Mouse (Mus musculus): ENCODE measurements around the gene Olfr976. TPM values are rescaled to one million over a fixed set of nuclear protein-coding genes. Genes with fewer than 3 reads are reported as not detected.
"Not testable (repeated sequence)": the region's sequence is repeated elsewhere in the genome, so short reads cannot be mapped to it uniquely, and the experiment has no call there.

Olfr976 gene
- polyA plus RNA-seq (2016; fragmentation: Nextera tagmentation; extraction: Ambion mirVana), result not detected in 2 replicates

DNA sequence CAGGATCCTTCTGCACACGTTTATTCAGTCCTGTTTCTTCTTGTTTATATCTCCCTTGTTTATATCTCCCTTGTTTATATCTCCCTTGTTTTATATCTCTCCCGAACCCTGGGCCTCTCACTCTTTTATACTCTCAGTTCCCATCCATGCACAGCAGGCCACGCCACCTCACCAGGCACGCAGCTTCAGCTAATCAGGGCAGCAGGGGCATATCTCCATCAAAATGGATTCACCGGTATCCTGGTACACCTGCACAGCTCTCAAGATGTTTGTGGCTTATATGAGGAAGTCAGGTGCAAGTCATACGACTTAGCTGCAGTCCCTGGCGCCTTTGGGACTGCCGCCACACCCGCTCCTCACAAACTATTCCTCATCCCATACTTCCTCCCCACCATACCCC, at the start of gene Olfr976:
Olfr976 (minus strand) TSS at position 101 of the 400 bp plus-strand sequence.
- 86% methylated on average over 8 of the region's 9 CpGs for WGBS
- not testable (repeated sequence) for H3K27me3 ChIP-seq (ENCODE audit: low read depth, poor library complexity, severe bottlenecking); H3K9me3 ChIP-seq (replicated peaks); H3K36me3 ChIP-seq; H3K4me1 ChIP-seq; H3K4me3 ChIP-seq; H3K27ac ChIP-seq; DNase-seq (ENCODE audit: low spot score)

DNA sequence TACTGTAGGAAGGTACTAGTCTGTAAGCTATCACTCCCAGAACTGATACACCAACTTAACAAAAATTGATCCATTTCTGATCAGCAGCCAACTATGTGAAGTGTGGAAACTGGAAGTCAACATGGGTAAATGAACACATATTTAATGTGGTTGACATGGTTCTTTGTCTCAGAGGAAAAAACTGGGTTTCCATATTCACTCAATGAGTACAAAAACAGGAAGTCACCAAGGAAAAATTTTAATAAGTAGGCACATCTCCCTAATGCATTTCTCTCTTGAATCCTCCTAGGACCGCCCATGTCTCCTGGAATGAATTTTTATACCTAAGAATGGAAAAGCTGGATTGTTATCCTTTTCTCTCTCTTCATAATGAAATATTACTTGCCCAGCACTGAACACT, 48.5 kb upstream of the Olfr976 start, which contains the start of gene Olfr980:
Olfr980 (minus strand) TSS at position 101 of the 400 bp plus-strand sequence.
- 91% methylated on average over 1 of the region's 1 CpGs for WGBS
- Histone ChIP-seq H3K27ac (no peak within 1 kb of the TSS), H3K27me3 (ENCODE audit: low read depth, poor library complexity, severe bottlenecking) (no peaks in the 10 kb centered on the region), H3K36me3 (no peaks in the 10 kb centered on the region), H3K9me3 (replicated peaks) (no peaks in the 10 kb centered on the region), H3K4me3 (no peak within 1 kb of the TSS), H3K4me1 (no peaks in the 10 kb centered on the region)
- DNase-seq (ENCODE audit: low spot score), result no peak

DNA sequence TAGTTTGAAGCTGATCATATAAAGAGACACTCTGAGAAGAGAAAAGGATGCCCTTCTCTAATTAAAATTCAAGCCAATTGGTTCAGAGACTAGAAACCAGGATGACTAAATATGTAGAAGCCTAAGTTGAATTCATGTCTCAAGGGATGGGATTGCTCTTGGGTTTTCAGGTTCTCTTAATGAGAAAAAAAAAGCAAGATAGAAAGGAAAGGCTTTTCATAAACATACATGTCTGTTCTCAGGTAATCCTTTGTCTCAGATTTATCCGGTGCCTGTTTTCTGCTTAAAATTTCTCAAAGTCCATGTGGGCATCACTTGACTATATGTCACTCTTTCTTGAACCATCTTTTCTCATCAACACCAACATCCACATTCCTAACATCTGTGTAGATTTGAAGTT, 42.4 kb upstream of the Olfr976 start, which contains the start of gene Olfr979:
Olfr979 (minus strand) TSS at position 101 of the 400 bp plus-strand sequence.
- Histone ChIP-seq H3K4me1 (no peaks in the 10 kb centered on the region), H3K27me3 (ENCODE audit: low read depth, poor library complexity, severe bottlenecking) (no peaks in the 10 kb centered on the region), H3K9me3 (replicated peaks) (no peaks in the 10 kb centered on the region), H3K27ac (no peak within 1 kb of the TSS), H3K4me3 (no peak within 1 kb of the TSS), H3K36me3 (no peaks in the 10 kb centered on the region)
- 89% methylated on average over 1 of the region's 1 CpGs for WGBS
- no peak for DNase-seq (ENCODE audit: low spot score)

DNA sequence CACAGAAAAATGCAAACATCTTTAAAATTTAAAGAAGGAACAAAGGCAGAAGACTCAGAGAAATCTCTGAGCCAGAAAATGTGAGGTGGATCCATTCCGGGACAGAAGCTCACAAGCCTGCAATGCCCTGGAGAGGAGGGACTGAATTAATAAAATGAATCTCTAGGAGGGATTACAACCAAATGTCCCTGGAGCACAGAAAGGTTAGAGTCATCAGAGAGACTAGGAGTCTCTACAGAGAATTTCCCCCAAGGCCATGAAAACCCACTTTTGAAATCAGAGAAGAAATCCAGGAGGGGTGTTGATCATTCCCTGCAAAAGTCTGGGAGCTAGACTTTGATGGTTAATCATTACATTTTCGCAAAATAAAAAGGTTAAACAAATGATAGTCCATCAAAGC, 30.9 kb upstream of the Olfr976 start, which contains the start of gene Olfr978:
Olfr978 (plus strand) TSS at position 301 of the 400 bp plus-strand sequence.
- 86% methylated on average over 2 of the region's 2 CpGs for WGBS
- DNase-seq (ENCODE audit: low spot score), result no peak
- H3K27ac ChIP-seq, result no peak within 1 kb of the TSS
- no peaks in the 10 kb centered on the region for H3K4me1 ChIP-seq
- no peaks in the 10 kb centered on the region for H3K36me3 ChIP-seq
- H3K4me3 ChIP-seq, result no peak within 1 kb of the TSS
- no peaks in the 10 kb centered on the region for H3K9me3 ChIP-seq (replicated peaks)
- H3K27me3 ChIP-seq (ENCODE audit: low read depth, poor library complexity, severe bottlenecking), result no peaks in the 10 kb centered on the region

DNA sequence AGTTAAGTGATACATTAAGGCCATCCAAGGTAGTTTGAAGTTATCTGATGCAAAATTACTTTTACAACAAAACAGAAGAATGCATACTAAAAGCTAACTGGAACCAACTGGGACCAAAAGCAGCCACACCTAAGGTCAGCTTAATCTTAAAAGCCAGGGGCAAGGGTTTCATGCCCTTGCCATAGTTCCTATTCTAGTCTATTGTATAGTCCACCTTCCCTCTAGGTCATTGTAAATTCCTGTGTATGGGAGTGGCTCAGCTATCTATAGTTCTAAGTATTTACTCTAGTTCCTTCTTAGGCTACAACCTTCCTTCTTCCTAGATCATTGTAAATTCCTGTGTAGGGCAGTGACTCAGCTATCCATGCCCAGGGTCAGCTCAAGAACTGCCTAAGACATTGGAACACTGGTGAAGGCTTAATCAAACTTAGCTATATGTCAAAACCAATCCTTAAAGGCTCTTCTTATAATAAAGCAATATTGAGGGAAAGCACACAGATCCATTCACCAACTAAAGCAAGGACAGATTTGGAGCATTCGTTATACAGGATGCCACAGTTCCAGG, 15.7 kb upstream of the Olfr976 start:
- not testable (repeated sequence) for H3K4me1 ChIP-seq; H3K36me3 ChIP-seq; H3K27ac ChIP-seq; DNase-seq (ENCODE audit: low spot score); H3K27me3 ChIP-seq (ENCODE audit: low read depth, poor library complexity, severe bottlenecking); H3K9me3 ChIP-seq (replicated peaks); H3K4me3 ChIP-seq
- WGBS, result 91% methylated on average over 1 of the region's 1 CpGs

DNA sequence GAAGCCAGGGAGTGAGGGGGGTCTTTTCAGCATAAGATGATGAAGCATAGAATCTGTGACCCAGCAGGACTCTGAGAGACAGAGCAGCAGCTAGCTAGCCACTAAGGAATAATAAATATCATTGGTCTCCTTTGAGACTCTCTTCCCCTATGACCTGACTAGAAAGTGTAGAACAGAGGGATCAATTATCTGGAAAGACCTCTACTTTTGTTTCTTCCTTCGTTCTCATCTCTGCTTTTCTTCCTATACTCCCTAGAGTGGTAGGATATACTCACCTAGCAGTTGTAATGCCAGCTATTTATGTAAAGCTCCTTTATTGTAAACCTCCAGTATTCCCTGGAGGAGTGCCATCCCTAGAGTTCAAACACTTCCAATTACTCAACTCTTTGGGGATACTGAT, 9.0 kb downstream of the Olfr976 start, which contains the start of gene Olfr975:
Olfr975 (minus strand) TSS at position 101 of the 400 bp plus-strand sequence.
- Histone ChIP-seq H3K36me3 (no peaks in the 10 kb centered on the region), H3K4me3 (no peak within 1 kb of the TSS), H3K27me3 (ENCODE audit: low read depth, poor library complexity, severe bottlenecking) (no peaks in the 10 kb centered on the region), H3K9me3 (replicated peaks) (no peaks in the 10 kb centered on the region), H3K4me1 (no peaks in the 10 kb centered on the region), H3K27ac (no peak within 1 kb of the TSS)
- 74% methylated on average over 1 of the region's 1 CpGs for WGBS
- no peak for DNase-seq (ENCODE audit: low spot score)

DNA sequence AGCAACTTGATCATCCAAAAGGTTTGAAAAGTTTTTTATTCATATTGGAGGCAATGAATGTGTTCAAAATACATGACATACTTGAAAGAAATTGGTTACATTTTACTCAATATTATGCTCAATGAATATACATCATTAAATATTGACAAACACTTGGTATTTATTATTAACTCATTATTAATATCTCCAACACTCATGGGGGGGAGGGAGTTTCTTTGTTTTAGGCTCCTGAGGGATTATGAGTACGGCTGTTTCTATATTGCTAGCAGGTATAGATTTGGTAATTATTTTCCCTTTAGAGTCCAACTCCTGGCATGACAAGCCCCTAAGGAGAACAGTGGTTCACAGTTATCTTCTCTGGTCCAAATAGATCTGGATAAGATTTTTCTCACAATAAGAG, 23.7 kb downstream of the Olfr976 start, which contains the start of gene Olfr974:
Olfr974 (plus strand) TSS at position 301 of the 400 bp plus-strand sequence.
- no peaks in the 10 kb centered on the region for H3K27me3 ChIP-seq (ENCODE audit: low read depth, poor library complexity, severe bottlenecking)
- no peak within 1 kb of the TSS for H3K4me3 ChIP-seq
- no peaks in the 10 kb centered on the region for H3K9me3 ChIP-seq (replicated peaks)
- 95% methylated on average over 1 of the region's 1 CpGs for WGBS
- no peaks in the 10 kb centered on the region for H3K36me3 ChIP-seq
- H3K4me1 ChIP-seq, result no peaks in the 10 kb centered on the region
- no peak for DNase-seq (ENCODE audit: low spot score)
- no peak within 1 kb of the TSS for H3K27ac ChIP-seq

DNA sequence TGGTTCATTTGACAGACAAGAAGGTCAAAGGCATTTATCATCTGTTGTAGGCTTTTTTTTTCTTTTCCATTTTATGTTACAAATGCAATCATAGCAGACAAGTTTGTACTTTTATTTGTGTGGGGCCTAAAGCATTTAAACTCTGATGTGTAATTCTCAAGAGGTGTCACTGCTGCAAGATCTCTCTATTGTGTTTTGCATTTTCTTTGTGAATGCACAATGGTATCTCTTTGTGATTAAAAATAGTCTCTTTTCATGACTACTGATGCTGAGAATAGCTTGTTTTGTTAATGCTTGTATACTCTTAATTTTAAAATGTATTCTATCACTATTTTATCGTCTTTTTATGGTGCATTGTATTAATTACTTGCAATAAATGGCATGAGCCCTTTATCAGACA, 32.1 kb downstream of the Olfr976 start:
- 76% methylated on average over 1 of the region's 1 CpGs for WGBS
- not testable (repeated sequence) for H3K9me3 ChIP-seq (replicated peaks); H3K4me1 ChIP-seq; H3K36me3 ChIP-seq; H3K27ac ChIP-seq; DNase-seq (ENCODE audit: low spot score); H3K27me3 ChIP-seq (ENCODE audit: low read depth, poor library complexity, severe bottlenecking); H3K4me3 ChIP-seq

DNA sequence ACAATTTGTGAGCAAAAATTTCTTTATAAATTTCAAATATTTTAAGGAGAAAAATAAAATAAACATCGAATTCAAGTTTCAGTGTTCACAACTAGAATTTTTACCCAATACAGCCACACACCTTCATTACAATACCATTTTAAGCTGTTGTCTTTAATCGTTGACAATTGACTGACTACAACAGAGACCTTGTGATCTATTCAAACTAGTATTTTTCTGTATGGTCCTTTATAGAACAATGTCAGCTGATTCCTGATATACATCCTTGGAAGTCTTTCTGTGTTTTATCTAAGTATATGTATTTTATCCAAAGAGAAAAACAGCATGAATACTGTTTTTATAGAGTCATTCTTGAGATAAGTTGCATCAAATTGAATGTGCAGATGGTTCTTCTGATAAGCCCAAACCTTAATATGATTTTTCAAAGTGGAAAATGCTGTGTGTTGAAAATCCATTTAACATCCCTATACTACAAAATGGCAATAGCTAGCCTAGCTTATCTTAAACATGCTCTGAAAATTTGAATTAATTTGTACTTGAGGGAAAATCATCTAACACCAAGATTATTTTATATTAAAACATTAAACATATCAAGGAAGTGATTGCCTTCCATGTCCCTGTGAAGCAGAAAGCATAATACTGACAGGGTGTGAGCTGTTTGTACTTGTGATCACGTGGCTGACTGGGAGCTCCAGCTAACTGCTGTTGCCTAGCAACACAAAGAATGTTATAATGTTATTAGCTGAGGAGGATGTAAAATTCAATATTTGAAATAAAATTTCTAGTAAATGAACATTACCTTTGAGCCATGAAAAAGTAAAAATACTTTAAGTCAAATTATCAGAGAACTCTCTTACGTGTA, 32.7 kb downstream of the Olfr976 start:
- no CpG with 5 or more reads among the region's 4 CpGs for WGBS
- H3K27me3 ChIP-seq (ENCODE audit: low read depth, poor library complexity, severe bottlenecking); H3K4me1 ChIP-seq: not testable (repeated sequence)

DNA sequence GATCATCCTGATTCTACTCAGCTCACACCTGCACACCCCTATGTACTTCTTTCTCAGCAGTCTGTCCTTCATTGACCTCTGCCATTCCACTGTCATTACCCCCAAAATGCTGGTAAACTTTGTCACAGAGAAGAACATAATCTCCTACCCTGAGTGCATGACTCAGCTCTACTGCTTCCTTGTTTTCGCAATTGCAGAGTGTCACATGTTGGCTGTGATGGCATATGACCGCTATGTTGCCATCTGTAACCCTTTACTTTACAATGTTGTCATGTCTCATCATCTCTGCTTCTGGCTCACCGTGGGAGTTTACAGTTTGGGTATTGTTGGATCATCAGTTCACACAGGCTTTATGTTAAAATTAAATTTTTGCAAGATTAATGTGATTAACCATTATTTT, 51.0 kb downstream of the Olfr976 start:
- H3K9me3 ChIP-seq (replicated peaks), result no peaks in the 10 kb centered on the region
- H3K4me1 ChIP-seq, result no peaks in the 10 kb centered on the region
- no peak for DNase-seq (ENCODE audit: low spot score)
- no peak overlapping the region for H3K4me3 ChIP-seq
- WGBS, result 92% methylated on average over 3 of the region's 3 CpGs
- no peak overlapping the region for H3K27ac ChIP-seq
- no peaks in the 10 kb centered on the region for H3K27me3 ChIP-seq (ENCODE audit: low read depth, poor library complexity, severe bottlenecking)
- H3K36me3 ChIP-seq, result no peaks in the 10 kb centered on the region

More for the DNA sequence above, 32.7 kb downstream of the Olfr976 start:
- H3K4me3 ChIP-seq; H3K27ac ChIP-seq; H3K9me3 ChIP-seq (replicated peaks); H3K36me3 ChIP-seq; DNase-seq (ENCODE audit: low spot score): not testable (repeated sequence)

DNA sequence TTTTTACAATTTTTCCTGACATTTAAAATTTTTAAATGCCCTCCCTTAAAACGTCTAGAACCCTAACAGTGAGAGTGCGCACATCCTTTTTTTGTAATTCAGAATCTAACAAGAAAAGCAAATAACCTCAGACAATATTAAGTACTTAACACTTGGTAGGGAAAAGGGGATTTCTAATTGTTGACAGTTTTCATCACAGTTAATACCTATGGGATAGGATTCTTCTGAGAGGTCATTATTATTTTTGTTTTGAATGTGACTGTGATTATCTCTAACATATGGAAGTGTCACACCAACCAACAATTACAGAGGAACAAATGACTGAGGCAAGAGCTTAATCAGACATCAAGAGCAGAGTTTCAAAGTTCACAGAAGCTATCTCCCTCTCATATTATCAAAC, 53.9 kb downstream of the Olfr976 start, which contains the start of gene Olfr229:
Olfr229 (plus strand) TSS at position 301 of the 400 bp plus-strand sequence.
- Histone ChIP-seq H3K9me3 (replicated peaks) (no peaks in the 10 kb centered on the region), H3K27ac (no peak within 1 kb of the TSS), H3K4me3 (no peak within 1 kb of the TSS), H3K4me1 (no peaks in the 10 kb centered on the region), H3K36me3 (no peaks in the 10 kb centered on the region), H3K27me3 (ENCODE audit: low read depth, poor library complexity, severe bottlenecking) (no peaks in the 10 kb centered on the region)
- DNase-seq (ENCODE audit: low spot score), result no peak
- WGBS, result 78% methylated on average over 2 of the region's 2 CpGs

DNA sequence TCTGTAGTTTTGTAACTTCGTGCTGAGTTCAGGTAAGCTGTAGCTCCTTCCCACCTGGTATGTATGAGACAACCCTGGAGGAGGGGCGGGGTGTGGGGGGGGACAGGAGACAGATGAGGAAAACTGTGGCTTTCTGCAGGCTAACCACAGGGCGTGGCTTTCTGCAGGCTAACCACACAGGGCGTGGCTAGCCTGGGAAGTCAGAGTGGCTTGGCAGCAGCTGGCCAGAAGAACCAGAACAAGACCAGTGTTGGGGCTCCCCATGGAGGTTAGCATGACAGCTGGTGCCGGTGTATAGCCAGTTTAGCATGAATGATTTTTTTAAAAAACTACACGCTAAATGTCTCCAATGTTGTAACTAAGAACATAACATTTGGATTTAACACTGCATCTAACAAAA, 55.8 kb downstream of the Olfr976 start:
- H3K27me3 ChIP-seq (ENCODE audit: low read depth, poor library complexity, severe bottlenecking), result no peaks in the 10 kb centered on the region
- H3K4me1 ChIP-seq, result no peaks in the 10 kb centered on the region
- no peaks in the 10 kb centered on the region for H3K36me3 ChIP-seq
- DNase-seq (ENCODE audit: low spot score), result no peak
- no peak overlapping the region for H3K27ac ChIP-seq
- H3K4me3 ChIP-seq, result no peak overlapping the region
- no peaks in the 10 kb centered on the region for H3K9me3 ChIP-seq (replicated peaks)
- 77% methylated on average over 6 of the region's 6 CpGs for WGBS

All from limb, embryonic 10.5 days (tissue).